Mouse (Mus musculus): ENCODE measurements around the gene Tnfsf14.

The Tnfsf14 gene

GRCm38 (mm10) chr17:57201841-57202724 is 8.1 kb upstream of the Tnfsf14 start:
- DNase-seq: no peak

- DNase-seq: no peak
Observed at GRCm38 (mm10) chr17:57198252-57198651, 4.3 kb upstream of the Tnfsf14 start.

GRCm38 (mm10) chr17:57195326-57196010 is 1.5 kb upstream of the Tnfsf14 start:
- no peak for DNase-seq

- no peak for DNase-seq
Observed at GRCm38 (mm10) chr17:57194771-57195170, 794 bp upstream of the Tnfsf14 start.

GRCm38 (mm10) chr17:57188510-57189192 is 5.3 kb downstream of the Tnfsf14 start:
- DNase-seq: no peak

GRCm38 (mm10) chr17:57185641-57186040 is 8.3 kb downstream of the Tnfsf14 start:
- no peak for DNase-seq

GRCm38 (mm10) chr17:57182871-57183270 is 11.1 kb downstream of the Tnfsf14 start:
- no peak for DNase-seq

- no peak for DNase-seq
Observed at GRCm38 (mm10) chr17:57180363-57180762, 13.6 kb downstream of the Tnfsf14 start.

GRCm38 (mm10) chr17:57173351-57173750 is 20.6 kb downstream of the Tnfsf14 start:
- DNase-seq: no peak

- no peak for DNase-seq
Observed at GRCm38 (mm10) chr17:57172378-57172777, 21.6 kb downstream of the Tnfsf14 start.

GRCm38 (mm10) chr17:57170616-57171260 is 23.2 kb downstream of the Tnfsf14 start:
- DNase-seq: no peak

GRCm38 (mm10) chr17:57166800-57167791 is 26.9 kb downstream of the Tnfsf14 start:
- DNase-seq: peak; percentile 80

GRCm38 (mm10) chr17:57153787-57154186 is 40.2 kb downstream of the Tnfsf14 start:
- DNase-seq: no peak

- no peak for DNase-seq
Observed at GRCm38 (mm10) chr17:57153006-57153405, 41.0 kb downstream of the Tnfsf14 start.

- DNase-seq: no peak
Observed at GRCm38 (mm10) chr17:57148994-57149803, 44.8 kb downstream of the Tnfsf14 start, which contains the start of gene Cd70. Cd70 (minus strand) TSS chr17:57149777.

GRCm38 (mm10) chr17:57148343-57148742 is 45.6 kb downstream of the Tnfsf14 start:
- no peak for DNase-seq

- DNase-seq: no peak
Observed at GRCm38 (mm10) chr17:57145115-57145514, 48.9 kb downstream of the Tnfsf14 start.

GRCm38 (mm10) chr17:57143704-57144103 is 50.3 kb downstream of the Tnfsf14 start:
- no peak for DNase-seq

- DNase-seq: no peak
Observed at GRCm38 (mm10) chr17:57139708-57140107, 54.3 kb downstream of the Tnfsf14 start.

Data from cerebellum, adult 11-12 months (tissue).